Mouse (Mus musculus): Measurements from ENCODE around the gene Accsl. TPM values are rescaled to one million over a fixed set of nuclear protein-coding genes. Genes with fewer than 3 reads are reported as not detected.

Gene Accsl
- total RNA-seq (2021), result not detected
- long read RNA-seq, experiment 1, result 0 reads
- long read RNA-seq, experiment 2, result 0 reads

- intact Hi-C loops (cut with DNase I; ENCODE audit: low total_unique reads), result loop anchor here (2.0 kb wide), 1 partner anchor 134 kb away; no protein-coding TSS in a partner anchor
Measured at GRCm38 (mm10) chr2:93869107-93869600, at the start of gene Accsl. TSS of gene Accsl (minus strand) at chr2:93869157.

GRCm38 (mm10) chr2:93913552-93913951, 44.6 kb upstream of the Accsl start:
- intact Hi-C loops (cut with DNase I; ENCODE audit: low total_unique reads), result no loop called here
- DNase-seq, result no peak

More at GRCm38 (mm10) chr2:93869107-93869600, at the start of gene Accsl:
- DNase-seq, result no peak

- intact Hi-C loops (cut with DNase I; ENCODE audit: low total_unique reads), result no loop called here
Measured at GRCm38 (mm10) chr2:93911942-93912341, 43.0 kb upstream of the Accsl start.

GRCm38 (mm10) chr2:93909716-93910115, 40.8 kb upstream of the Accsl start:
- intact Hi-C loops (cut with DNase I; ENCODE audit: low total_unique reads), result loop anchor here (5.0 kb wide), 1 partner anchor 48 kb away; the partner anchor contains the start of gene Gm13889

More at GRCm38 (mm10) chr2:93911942-93912341, 43.0 kb upstream of the Accsl start:
- peak; percentile 36 for DNase-seq

GRCm38 (mm10) chr2:93907519-93908294, 38.8 kb upstream of the Accsl start:
- DNase-seq, result no peak
- intact Hi-C loops (cut with DNase I; ENCODE audit: low total_unique reads), result loop anchor here (5.0 kb wide), 1 partner anchor 50 kb away; the partner anchor contains the start of gene Gm13889

More at GRCm38 (mm10) chr2:93909716-93910115, 40.8 kb upstream of the Accsl start:
- DNase-seq, result peak; percentile 41

- peak; percentile 74 for DNase-seq
- intact Hi-C loops (cut with DNase I; ENCODE audit: low total_unique reads), result loop anchor here (5.0 kb wide), 1 partner anchor 51 kb away; the partner anchor contains the start of gene Gm13889
Measured at GRCm38 (mm10) chr2:93906316-93906715, 37.4 kb upstream of the Accsl start.

GRCm38 (mm10) chr2:93903415-93903814, 34.5 kb upstream of the Accsl start:
- no peak for DNase-seq
- intact Hi-C loops (cut with DNase I; ENCODE audit: low total_unique reads), result no loop called here

- DNase-seq, result peak; percentile 48
- intact Hi-C loops (cut with DNase I; ENCODE audit: low total_unique reads), result no loop called here
Measured at GRCm38 (mm10) chr2:93902680-93903305, 33.8 kb upstream of the Accsl start.

- intact Hi-C loops (cut with DNase I; ENCODE audit: low total_unique reads), result no loop called here
- no peak for DNase-seq
Measured at GRCm38 (mm10) chr2:93899397-93900380, 30.7 kb upstream of the Accsl start.

- intact Hi-C loops (cut with DNase I; ENCODE audit: low total_unique reads), result no loop called here
- no peak for DNase-seq
Measured at GRCm38 (mm10) chr2:93891611-93892280, 22.8 kb upstream of the Accsl start.

- no peak for DNase-seq
- intact Hi-C loops (cut with DNase I; ENCODE audit: low total_unique reads), result no loop called here
Measured at GRCm38 (mm10) chr2:93890143-93890542, 21.2 kb upstream of the Accsl start.

GRCm38 (mm10) chr2:93889071-93889470, 20.1 kb upstream of the Accsl start:
- no peak for DNase-seq
- intact Hi-C loops (cut with DNase I; ENCODE audit: low total_unique reads), result no loop called here

- intact Hi-C loops (cut with DNase I; ENCODE audit: low total_unique reads), result no loop called here
- no peak for DNase-seq
Measured at GRCm38 (mm10) chr2:93888366-93888765, 19.4 kb upstream of the Accsl start.

GRCm38 (mm10) chr2:93887273-93887672, 18.3 kb upstream of the Accsl start:
- no peak for DNase-seq
- intact Hi-C loops (cut with DNase I; ENCODE audit: low total_unique reads), result no loop called here

- intact Hi-C loops (cut with DNase I; ENCODE audit: low total_unique reads), result no loop called here
- DNase-seq, result no peak
Measured at GRCm38 (mm10) chr2:93886013-93886794, 17.2 kb upstream of the Accsl start.

GRCm38 (mm10) chr2:93883066-93883465, 14.1 kb upstream of the Accsl start:
- no peak for DNase-seq
- intact Hi-C loops (cut with DNase I; ENCODE audit: low total_unique reads), result no loop called here

GRCm38 (mm10) chr2:93881640-93882367, 12.8 kb upstream of the Accsl start:
- no peak for DNase-seq
- intact Hi-C loops (cut with DNase I; ENCODE audit: low total_unique reads), result no loop called here

Measured in gastrocnemius, postnatal 14 days (tissue).